10 mouse cellular contexts compared by ENCODE assay signal in the genomic region with DNA sequence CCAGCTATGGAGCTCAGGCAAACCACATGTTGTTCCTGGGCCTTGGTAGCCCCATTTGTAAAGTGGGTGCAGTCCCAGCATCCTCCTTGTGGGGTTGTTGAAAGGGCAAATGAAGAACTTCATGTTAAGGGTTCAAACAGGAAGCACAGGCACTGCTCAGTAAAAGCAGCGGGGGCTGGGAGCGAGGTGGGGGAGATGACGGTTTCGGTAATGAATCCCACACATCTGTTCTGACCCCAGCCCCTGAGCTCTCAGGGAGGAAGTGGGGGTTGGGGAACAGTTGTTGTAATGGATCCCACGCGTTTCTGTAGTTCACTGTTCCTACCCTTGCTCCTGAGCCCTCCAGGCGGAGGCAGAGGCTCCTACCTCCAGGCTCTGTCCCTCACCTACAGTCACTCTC. TPM values are rescaled to one million over a fixed set of nuclear protein-coding genes. Genes with fewer than 3 reads are reported as not detected.
DNase-seq lines count a peak whose midpoint lies in the region; ATAC-seq lines count a peak whose summit lies in the region.
"Had no signal": no experiment of that assay in that cellular context is flagged by ENCODE, and none has a peak within 500 bp of the region (broad histone marks: within the 10 kb centered on the region; RNA-seq: fewer than 3 reads in every experiment).

No protein-coding gene starts in this region.

- no peaks in the 10 kb centered on the region for H3K9me3 ChIP-seq in kidney, embryonic 14.5 days (ENCODE audit: control insufficient read depth, low read length)
- no peaks in the 10 kb centered on the region for H3K9me3 ChIP-seq in embryonic facial prominence, embryonic 11.5 days (replicated peaks; ENCODE audit: control insufficient read depth, low read length)
- no peaks in the 10 kb centered on the region for H3K9me3 ChIP-seq in liver, embryonic 13.5 days (replicated peaks)
- no peaks in the 10 kb centered on the region for H3K9me3 ChIP-seq in midbrain, embryonic 13.5 days
- H3K9me3 ChIP-seq: heart, embryonic 15.5 days had no signal

- peaks cover 23% of the 10 kb centered on the region for H3K4me1 ChIP-seq in kidney, embryonic 14.5 days (ENCODE audit: control insufficient read depth, insufficient read depth, low read length)
- peaks cover 9% of the 10 kb centered on the region for H3K4me1 ChIP-seq in embryonic facial prominence, embryonic 11.5 days (ENCODE audit: control insufficient read depth, insufficient read depth, low read length)
- peaks cover 99% of the 10 kb centered on the region for H3K4me1 ChIP-seq in liver, embryonic 13.5 days (replicated peaks)
- peaks cover 7% of the 10 kb centered on the region for H3K4me1 ChIP-seq in midbrain, embryonic 13.5 days (replicated peaks)

- H3K27ac ChIP-seq in kidney, embryonic 14.5 days (ENCODE audit: low read depth, low read length) = peak overlapping the region; percentile 19; the same call in 1 of the 2 replicates
- no peak overlapping the region for H3K27ac ChIP-seq in embryonic facial prominence, embryonic 11.5 days (replicated peaks; ENCODE audit: low read depth, low read length)
- H3K27ac ChIP-seq in liver, embryonic 13.5 days = peak overlapping the region; percentile 100
- H3K27ac ChIP-seq in midbrain, embryonic 13.5 days = no peak overlapping the region
- H3K27ac ChIP-seq: heart, embryonic 15.5 days had no signal

- H3K27me3 ChIP-seq in kidney, embryonic 14.5 days (ENCODE audit: control insufficient read depth, insufficient read depth, low read length) = no peaks in the 10 kb centered on the region
- H3K27me3 ChIP-seq in embryonic facial prominence, embryonic 11.5 days (ENCODE audit: control insufficient read depth, insufficient read depth, low read length) = peaks cover 5% of the 10 kb centered on the region
- H3K27me3 ChIP-seq in liver, embryonic 13.5 days = 0 out of 2 replicates have a peak, but pooled peaks cover 5% of the 10 kb centered on the region
- peaks cover 26% of the 10 kb centered on the region for H3K27me3 ChIP-seq in midbrain, embryonic 13.5 days

- H3K9ac ChIP-seq in kidney, embryonic 14.5 days (ENCODE audit: low read depth, low read length) = no peak overlapping the region
- H3K9ac ChIP-seq in embryonic facial prominence, embryonic 11.5 days (replicated peaks; ENCODE audit: low read length) = peak overlapping the region; percentile 22; the same call in 1 of the 2 replicates
- peak overlapping the region; percentile 98 for H3K9ac ChIP-seq in liver, embryonic 13.5 days
- no peak overlapping the region for H3K9ac ChIP-seq in midbrain, embryonic 13.5 days (replicated peaks)
- H3K9ac ChIP-seq: heart, embryonic 15.5 days had no signal

- WGBS in kidney, embryonic 14.5 days = 13% methylated on average over 7 of the region's 7 CpGs
- WGBS in embryonic facial prominence, embryonic 11.5 days = 19% methylated on average over 7 of the region's 7 CpGs
- 64% methylated on average over 7 of the region's 7 CpGs for WGBS in liver, embryonic 13.5 days (ENCODE audit: insufficient replicate concordance)
- 83% methylated on average over 7 of the region's 7 CpGs for WGBS in midbrain, embryonic 13.5 days

- H3K4me2 ChIP-seq in kidney, embryonic 14.5 days (replicated peaks; ENCODE audit: low read depth, low read length) = no peak overlapping the region
- H3K4me2 ChIP-seq in embryonic facial prominence, embryonic 11.5 days (ENCODE audit: low read depth, low read length) = no peak overlapping the region
- peak overlapping the region; percentile 98 for H3K4me2 ChIP-seq in liver, embryonic 13.5 days
- no peak overlapping the region for H3K4me2 ChIP-seq in midbrain, embryonic 13.5 days (replicated peaks)
- H3K4me2 ChIP-seq: heart, embryonic 15.5 days had no signal

- DNase-seq in kidney, postnatal 10 days = no peak
- DNase-seq in embryonic facial prominence, embryonic 11.5 days (ENCODE audit: low spot score) = peak; percentile 77
- DNase-seq in liver, embryonic 13.5 days = no peak
- DNase-seq in thymus, postnatal 10 days (ENCODE audit: low spot score in 2 of 2) = peak; percentile 77 to 85
- DNase-seq in gastrocnemius, adult 8-10 months (ENCODE audit: low spot score in 2 of 2) = no peak

- no peaks in the 10 kb centered on the region for H3K36me3 ChIP-seq in kidney, embryonic 14.5 days (ENCODE audit: control insufficient read depth, insufficient read depth, low read length)
- H3K36me3 ChIP-seq in embryonic facial prominence, embryonic 11.5 days (replicated peaks; ENCODE audit: control insufficient read depth, insufficient read depth, low read depth, low read length) = no peaks in the 10 kb centered on the region
- peaks cover 96% of the 10 kb centered on the region for H3K36me3 ChIP-seq in liver, embryonic 13.5 days
- H3K36me3 ChIP-seq in midbrain, embryonic 13.5 days = no peaks in the 10 kb centered on the region
- H3K36me3 ChIP-seq: heart, embryonic 15.5 days had no signal

- 0 out of 2 replicates have a peak, but pooled peaks have one; percentile 19 for ATAC-seq in kidney, embryonic 14.5 days (ENCODE audit: low FRiP score, low TSS enrichment)
- peak; percentile 39; the same call in 1 of the 2 replicates for ATAC-seq in embryonic facial prominence, embryonic 11.5 days (replicated peaks; ENCODE audit: insufficient number of reproducible peaks, low FRiP score, low TSS enrichment, low read depth)
- ATAC-seq in liver, embryonic 13.5 days (ENCODE audit: low read depth) = no peak
- ATAC-seq in monocyte, adult 5-6 weeks (replicated peaks; ENCODE audit: insufficient number of reproducible peaks, low FRiP score, low TSS enrichment, poor library complexity, severe bottlenecking) = no peak; the same call in 1 of the 2 replicates
- no peak for ATAC-seq in midbrain, embryonic 13.5 days
- ATAC-seq: lung, postnatal 0 days had no signal

- H3K4me3 ChIP-seq in kidney, embryonic 14.5 days (ENCODE audit: low read length) = no peak overlapping the region
- no peak overlapping the region for H3K4me3 ChIP-seq in embryonic facial prominence, embryonic 11.5 days (ENCODE audit: low read depth, low read length)
- H3K4me3 ChIP-seq in liver, embryonic 13.5 days (replicated peaks) = peak overlapping the region; percentile 6; the same call in 1 of the 2 replicates
- H3K4me3 ChIP-seq in midbrain, embryonic 13.5 days (replicated peaks) = no peak overlapping the region
- H3K4me3 ChIP-seq: heart, embryonic 15.5 days had no signal

RNA-seq across cellular contexts. Expression of a gene that starts 9.9 kb away (rescaled TPM):
- polyA plus RNA-seq in kidney, embryonic 14.5 days (2014; fragmentation: Nextera tagmentation; extraction: Ambion mirVana) = 2.6 and 3.3 TPM in 2 replicates
- polyA plus RNA-seq in embryonic facial prominence, embryonic 11.5 days (2014; fragmentation: Nextera tagmentation; extraction: Ambion mirVana) = 2.2 and 2.3 TPM in 2 replicates
- polyA plus RNA-seq in liver, embryonic 13.5 days (2015; fragmentation: Nextera tagmentation; extraction: Ambion mirVana) = 126 and 128 TPM in 2 replicates
- total RNA-seq in gastrocnemius, adult 8-10 months (2022) = under 1 TPM; 0.17 to 0.74 (median 0.24) TPM
- total RNA-seq in monocyte, adult 5-6 weeks (2017) = 10.3 to 11.8 TPM (median 11.5 TPM) in 3 replicates
- 0.40 and 0.66 TPM in 2 replicates for polyA plus RNA-seq in midbrain, embryonic 13.5 days (2015; fragmentation: Nextera tagmentation; extraction: Ambion mirVana)

RNA-seq across cellular contexts. Expression of a gene that starts 19.5 kb away (rescaled TPM):
- 25.0 and 32.3 TPM in 2 replicates for polyA plus RNA-seq in kidney, embryonic 14.5 days (2014; fragmentation: Nextera tagmentation; extraction: Ambion mirVana)
- polyA plus RNA-seq in embryonic facial prominence, embryonic 11.5 days (2014; fragmentation: Nextera tagmentation; extraction: Ambion mirVana) = 13.8 and 18.6 TPM in 2 replicates
- polyA plus RNA-seq in liver, embryonic 13.5 days (2015; fragmentation: Nextera tagmentation; extraction: Ambion mirVana) = 15.2 and 16.5 TPM in 2 replicates
- total RNA-seq in gastrocnemius, adult 8-10 months (2022) = 10 to 100 TPM in 2 of 4 experiments, 1 to 10 TPM in 2; 8.8 to 10.4 (median 9.9) TPM
- 20.1 to 30.8 TPM (median 22.6 TPM) in 3 replicates for total RNA-seq in monocyte, adult 5-6 weeks (2017)
- polyA plus RNA-seq in midbrain, embryonic 13.5 days (2015; fragmentation: Nextera tagmentation; extraction: Ambion mirVana) = 32.9 and 33.5 TPM in 2 replicates

RNA-seq across cellular contexts. Expression of a gene that starts 30.9 kb away (rescaled TPM):
- not detected in 2 replicates for polyA plus RNA-seq in kidney, embryonic 14.5 days (2014; fragmentation: Nextera tagmentation; extraction: Ambion mirVana)
- polyA plus RNA-seq in embryonic facial prominence, embryonic 11.5 days (2014; fragmentation: Nextera tagmentation; extraction: Ambion mirVana) = not detected in 2 replicates
- not detected in 2 replicates for polyA plus RNA-seq in liver, embryonic 13.5 days (2015; fragmentation: Nextera tagmentation; extraction: Ambion mirVana)
- total RNA-seq in gastrocnemius, adult 8-10 months (2022) = not detected
- total RNA-seq in monocyte, adult 5-6 weeks (2017) = not detected in 3 replicates
- polyA plus RNA-seq in midbrain, embryonic 13.5 days (2015; fragmentation: Nextera tagmentation; extraction: Ambion mirVana) = not detected in 2 replicates
- polyA plus RNA-seq: lung, postnatal 0 days had no signal

RNA-seq across cellular contexts. Expression of a gene that starts 46.2 kb away (rescaled TPM):
- 0.26 and 0.31 TPM in 2 replicates for polyA plus RNA-seq in kidney, embryonic 14.5 days (2014; fragmentation: Nextera tagmentation; extraction: Ambion mirVana)
- not detected in 2 replicates for polyA plus RNA-seq in embryonic facial prominence, embryonic 11.5 days (2014; fragmentation: Nextera tagmentation; extraction: Ambion mirVana)
- polyA plus RNA-seq in liver, embryonic 13.5 days (2015; fragmentation: Nextera tagmentation; extraction: Ambion mirVana) = not detected in 2 replicates
- not detected for total RNA-seq in gastrocnemius, adult 8-10 months (2022)
- 2.3 TPM in 1 of 3 replicates, not detected in the others for total RNA-seq in monocyte, adult 5-6 weeks (2017)
- polyA plus RNA-seq in midbrain, embryonic 13.5 days (2015; fragmentation: Nextera tagmentation; extraction: Ambion mirVana) = 0.40 TPM in 1 of 2 replicates, not detected in the other
- polyA plus RNA-seq: heart, embryonic 15.5 days had no signal

Comparison
In these comparisons a context has a peak if more than half of its experiments do, and no peak if none do; other contexts are left out.
1. ATAC-seq: peak in kidney, embryonic 14.5 days (single experiment) and embryonic facial prominence, embryonic 11.5 days (single experiment); none in liver, embryonic 13.5 days (single experiment), monocyte, adult 5-6 weeks (single experiment) and midbrain, embryonic 13.5 days (single experiment).
2. H3K27ac ChIP-seq: peak in kidney, embryonic 14.5 days (single experiment) and liver, embryonic 13.5 days (single experiment); none in embryonic facial prominence, embryonic 11.5 days (single experiment) and midbrain, embryonic 13.5 days (single experiment).
3. H3K9ac ChIP-seq: peak in embryonic facial prominence, embryonic 11.5 days (single experiment) and liver, embryonic 13.5 days (single experiment); none in kidney, embryonic 14.5 days (single experiment) and midbrain, embryonic 13.5 days (single experiment).
4. DNase-seq: peak in embryonic facial prominence, embryonic 11.5 days (single experiment) and thymus, postnatal 10 days (2 of 2); none in kidney, postnatal 10 days (single experiment), liver, embryonic 13.5 days (single experiment) and gastrocnemius, adult 8-10 months (0 of 2).
5. RNA of a gene that starts 9.9 kb away (polyA plus RNA-seq): 126 to 128 TPM in liver, embryonic 13.5 days; 2.6 to 3.3 TPM in kidney, embryonic 14.5 days, 2.2 to 2.3 TPM in embryonic facial prominence, embryonic 11.5 days and 0.40 to 0.66 TPM in midbrain, embryonic 13.5 days; every median in the first group is over 10 times any median in the second.